Mouse (Mus musculus): ENCODE results near the gene Lrrc4b. TPM values are rescaled to one million over a fixed set of nuclear protein-coding genes. Genes with fewer than 3 reads are reported as not detected.
A peak's percentile ranks its signal among the peaks of the same experiment; 100 is the strongest.

Gene Lrrc4b
- polyA plus RNA-seq, 1 experiment, result 1.4 TPM

DNA sequence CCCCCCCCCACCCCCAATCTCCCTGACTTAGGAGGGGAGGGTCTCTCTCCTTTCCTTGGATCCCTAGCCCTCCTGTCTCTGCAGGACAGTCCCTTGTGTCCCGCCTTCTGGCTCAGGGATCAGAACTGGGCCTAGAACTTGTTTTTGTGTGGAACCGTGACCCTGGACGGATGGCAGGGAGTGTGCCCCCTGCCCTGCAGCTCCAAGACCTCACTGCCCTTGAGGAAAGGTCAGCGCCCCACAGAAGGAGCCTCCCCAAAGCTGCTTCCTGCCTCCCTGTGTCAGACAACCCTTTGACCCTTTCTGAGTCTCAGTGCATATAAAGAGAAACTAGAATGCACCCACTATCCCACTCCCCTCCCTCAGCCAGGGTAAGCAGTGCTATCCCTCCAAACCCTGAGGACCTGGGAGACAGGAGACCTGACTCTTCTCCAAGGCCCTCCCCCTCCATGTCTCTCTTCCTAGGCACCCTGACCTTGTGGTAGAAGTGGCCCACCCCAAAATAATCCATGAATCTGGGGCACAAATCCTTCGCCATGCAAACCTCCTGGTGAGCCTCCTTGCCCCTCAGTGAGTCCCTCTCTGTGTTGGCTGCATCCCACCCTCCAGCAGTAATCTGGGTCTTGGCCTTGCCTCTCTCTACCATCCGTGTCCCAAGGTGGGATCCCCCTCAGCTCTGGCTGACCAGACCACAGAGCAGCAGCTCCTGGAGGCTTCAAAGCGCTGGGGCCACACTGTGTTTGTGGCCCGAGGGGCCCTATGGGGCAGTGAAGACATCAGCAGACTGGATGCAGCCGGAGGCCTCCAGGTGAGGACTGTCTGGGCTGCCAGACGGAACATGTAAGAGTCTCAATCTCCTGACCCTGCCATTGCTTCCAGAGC, 37.4 kb downstream of the Lrrc4b start:
- H3K27me3 ChIP-seq (ENCODE audit: control insufficient read depth, insufficient read depth, low read length), result no peaks in the 10 kb centered on the region; the same call in 1 of the 2 replicates
- peaks cover 8% of the 10 kb centered on the region for H3K4me1 ChIP-seq (replicated peaks; ENCODE audit: control insufficient read depth, insufficient read depth, low read length)
- no peaks in the 10 kb centered on the region for H3K36me3 ChIP-seq (ENCODE audit: control insufficient read depth, insufficient read depth, low read length)
- H3K4me3 ChIP-seq (ENCODE audit: control insufficient read depth, insufficient read depth, low read length), result no peak overlapping the region
- TF ChIP-seq CTCF (IDR thresholded peaks at IDR 0.05; ENCODE audit: borderline replicate concordance, control insufficient read depth, extremely low read depth, insufficient read depth, low read length, poor library complexity) (no peak), POLR2A (IDR thresholded peaks at IDR 0.05; ENCODE audit: control insufficient read depth, extremely low read depth, insufficient read depth, low read length, poor library complexity) (no peak)
- DNase-seq, result no peak
- 93% methylated on average over 10 of the region's 10 CpGs for WGBS
- H3K27ac ChIP-seq (ENCODE audit: control insufficient read depth, insufficient read depth, low read length), result no peak overlapping the region

GRCm38 (mm10) chr7:44466888-44467311, 38.1 kb downstream of the Lrrc4b start:
- H3K36me3 ChIP-seq (ENCODE audit: control insufficient read depth, insufficient read depth, low read length), result no peaks in the 10 kb centered on the region
- 95% methylated on average over 16 of the region's 16 CpGs for WGBS
- peaks cover 8% of the 10 kb centered on the region for H3K4me1 ChIP-seq (replicated peaks; ENCODE audit: control insufficient read depth, insufficient read depth, low read length)
- DNase-seq, result no peak
- no peak overlapping the region for H3K4me3 ChIP-seq (ENCODE audit: control insufficient read depth, insufficient read depth, low read length)
- no peaks in the 10 kb centered on the region; the same call in 1 of the 2 replicates for H3K27me3 ChIP-seq (ENCODE audit: control insufficient read depth, insufficient read depth, low read length)
- H3K27ac ChIP-seq (ENCODE audit: control insufficient read depth, insufficient read depth, low read length), result no peak overlapping the region
- TF ChIP-seq POLR2A (IDR thresholded peaks at IDR 0.05; ENCODE audit: control insufficient read depth, extremely low read depth, insufficient read depth, low read length, poor library complexity) (no peak), CTCF (IDR thresholded peaks at IDR 0.05; ENCODE audit: borderline replicate concordance, control insufficient read depth, extremely low read depth, insufficient read depth, low read length, poor library complexity) (no peak)

DNA sequence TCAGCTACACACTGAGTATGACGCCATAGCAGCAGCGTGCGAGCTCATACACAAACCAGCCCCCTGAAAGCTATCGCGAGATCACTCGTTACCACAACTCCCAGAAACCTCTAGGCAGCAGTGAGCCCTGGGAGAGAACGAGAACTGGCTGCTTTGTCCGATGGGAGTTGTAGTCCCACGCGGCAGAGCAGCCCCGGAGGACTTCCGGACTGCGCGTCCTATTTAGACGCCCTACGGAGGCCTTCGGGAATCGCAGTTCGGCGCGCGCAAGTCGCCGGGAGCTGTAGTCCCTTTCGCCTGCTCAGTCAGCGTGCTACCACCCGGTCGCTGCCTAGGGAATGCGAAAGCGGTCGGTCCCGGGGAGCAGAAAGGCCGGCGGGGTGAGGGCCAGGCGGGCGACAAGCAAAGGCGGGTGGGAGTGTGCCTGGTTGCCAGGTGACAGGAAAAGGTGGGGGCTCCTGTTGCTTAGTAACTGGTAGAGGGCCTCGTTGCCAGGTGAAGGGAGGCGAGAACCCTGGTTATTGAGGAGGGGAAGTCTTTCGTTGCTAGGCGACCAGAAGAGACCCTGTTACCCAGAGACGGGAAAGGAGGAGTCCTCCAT, 39.1 kb downstream of the Lrrc4b start, which contains the start of gene Josd2:
TSS of gene Josd2 (plus strand) at position 170 of the 601 bp plus-strand sequence.
- peak within 1 kb of the TSS; percentile 81 for H3K4me3 ChIP-seq (ENCODE audit: control insufficient read depth, insufficient read depth, low read length)
- peak; percentile 40; the same call in 1 of the 2 replicates for TF ChIP-seq POLR2A (IDR thresholded peaks at IDR 0.05; ENCODE audit: control insufficient read depth, extremely low read depth, insufficient read depth, low read length, poor library complexity)
- 0 out of 2 replicates have a peak, but pooled peaks have one; percentile 47 for TF ChIP-seq CTCF (IDR thresholded peaks at IDR 0.05; ENCODE audit: borderline replicate concordance, control insufficient read depth, extremely low read depth, insufficient read depth, low read length, poor library complexity)
- no peaks in the 10 kb centered on the region for H3K36me3 ChIP-seq (ENCODE audit: control insufficient read depth, insufficient read depth, low read length)
- no peak within 1 kb of the TSS for H3K27ac ChIP-seq (ENCODE audit: control insufficient read depth, insufficient read depth, low read length)
- under 1% methylated on average over 42 of the region's 42 CpGs for WGBS
- H3K4me1 ChIP-seq (replicated peaks; ENCODE audit: control insufficient read depth, insufficient read depth, low read length), result peaks cover 10% of the 10 kb centered on the region
- no peaks in the 10 kb centered on the region; the same call in 1 of the 2 replicates for H3K27me3 ChIP-seq (ENCODE audit: control insufficient read depth, insufficient read depth, low read length)
- DNase-seq, result peak; percentile 89

- no peaks in the 10 kb centered on the region for H3K36me3 ChIP-seq (ENCODE audit: control insufficient read depth, insufficient read depth, low read length)
- TF ChIP-seq CTCF (IDR thresholded peaks at IDR 0.05; ENCODE audit: borderline replicate concordance, control insufficient read depth, extremely low read depth, insufficient read depth, low read length, poor library complexity) (no peak), POLR2A (IDR thresholded peaks at IDR 0.05; ENCODE audit: control insufficient read depth, extremely low read depth, insufficient read depth, low read length, poor library complexity) (no peak)
- peaks cover 14% of the 10 kb centered on the region for H3K4me1 ChIP-seq (replicated peaks; ENCODE audit: control insufficient read depth, insufficient read depth, low read length)
- peak overlapping the region; percentile 81; the same call in 1 of the 2 replicates for H3K4me3 ChIP-seq (ENCODE audit: control insufficient read depth, insufficient read depth, low read length)
- DNase-seq, result no peak
- WGBS, result 92% methylated on average over 15 of the region's 15 CpGs
- H3K27me3 ChIP-seq (ENCODE audit: control insufficient read depth, insufficient read depth, low read length), result no peaks in the 10 kb centered on the region; the same call in 1 of the 2 replicates
- no peak overlapping the region for H3K27ac ChIP-seq (ENCODE audit: control insufficient read depth, insufficient read depth, low read length)
Observed at GRCm38 (mm10) chr7:44468644-44469285, 39.9 kb downstream of the Lrrc4b start.

- TF ChIP-seq POLR2A (IDR thresholded peaks at IDR 0.05; ENCODE audit: control insufficient read depth, extremely low read depth, insufficient read depth, low read length, poor library complexity) (no peak), CTCF (IDR thresholded peaks at IDR 0.05; ENCODE audit: borderline replicate concordance, control insufficient read depth, extremely low read depth, insufficient read depth, low read length, poor library complexity) (no peak)
- Histone ChIP-seq H3K4me3 (ENCODE audit: control insufficient read depth, insufficient read depth, low read length) (no peak overlapping the region), H3K36me3 (ENCODE audit: control insufficient read depth, insufficient read depth, low read length) (no peaks in the 10 kb centered on the region), H3K4me1 (replicated peaks; ENCODE audit: control insufficient read depth, insufficient read depth, low read length) (peaks cover 14% of the 10 kb centered on the region), H3K27me3 (ENCODE audit: control insufficient read depth, insufficient read depth, low read length) (no peaks in the 10 kb centered on the region), H3K27ac (ENCODE audit: control insufficient read depth, insufficient read depth, low read length) (no peak overlapping the region)
- DNase-seq, result no peak
- 96% methylated on average over 16 of the region's 16 CpGs for WGBS
Observed at GRCm38 (mm10) chr7:44469677-44470675, 41.2 kb downstream of the Lrrc4b start.
